Mouse (Mus musculus) hindbrain, embryonic 16.5 days (tissue): ENCODE data around the gene Speg. TPM values are rescaled to one million over a fixed set of nuclear protein-coding genes. Genes with fewer than 3 reads are reported as not detected.

Experiments
- ATAC-seq: fragments of 200-750 bp; cut with Nextera tagmentation; 2 replicates; pipeline ENCODE4 v1.8.0; 2017; ENCODE audit warnings: moderate TSS enrichment, moderate library complexity
- H3K27ac ChIP-seq: fragments of 300-500 bp; sonication (generic); 2 replicates; pipeline ENCODE4 v1.5.1; 2014; ENCODE audit warnings: low read depth, mild to moderate bottlenecking, control low read depth, low read length, moderate library complexity
- H3K27me3 ChIP-seq: fragments of 300-500 bp; sonication (generic); replicated peaks from 2 replicates; pipeline ENCODE4 v1.6.1; 2014; ENCODE audit warnings: low read length; ENCODE audit not compliant: control insufficient read depth, insufficient read depth
- H3K36me3 ChIP-seq: fragments of 300-500 bp; sonication (generic); 2 replicates; pipeline ENCODE4 v1.6.1; 2014; ENCODE audit warnings: mild to moderate bottlenecking, low read length, moderate library complexity, mixed read lengths; ENCODE audit not compliant: control insufficient read depth, insufficient read depth
- H3K4me1 ChIP-seq: fragments of 300-500 bp; sonication (generic); 2 replicates; pipeline ENCODE4 v1.6.1; 2014; ENCODE audit warnings: low read depth, low read length; ENCODE audit not compliant: control insufficient read depth, insufficient read depth
- H3K4me2 ChIP-seq: fragments of 300-500 bp; sonication (generic); 2 replicates; pipeline ENCODE4 v1.6.1; 2014; ENCODE audit warnings: mild to moderate bottlenecking, low read length, control low read depth, moderate library complexity
- H3K4me3 ChIP-seq: fragments of 300-500 bp; sonication (generic); 2 replicates; pipeline ENCODE4 v1.5.1; 2014; ENCODE audit warnings: mild to moderate bottlenecking, low read length, control low read depth, moderate library complexity
- H3K9ac ChIP-seq: fragments of 300-500 bp; sonication (generic); 2 replicates; pipeline ENCODE4 v1.6.1; 2014; ENCODE audit warnings: low read depth, mild to moderate bottlenecking, control low read depth, low read length, moderate library complexity
- H3K9me3 ChIP-seq: fragments of 300-500 bp; sonication (generic); 2 replicates; pipeline ENCODE4 v1.6.1; 2014; ENCODE audit warnings: mild to moderate bottlenecking, low read length, moderate library complexity; ENCODE audit not compliant: control insufficient read depth
- WGBS: fragments of 180-500 bp; shearing (Covaris S2); extraction: QIAGEN DNeasy Blood & Tissue Kit; methylation state at CpG from one replicate; pipeline ENCODE4 v1.1.7; 2014; 5-methylcytosine and 5-hydroxymethylcytosine counted together
- polyA plus RNA-seq: library from polyadenylated mRNA; unstranded; fragments of >200 nt; fragmentation: Nextera tagmentation; extraction: Ambion mirVana; gene quantifications from 2 replicates; pipeline ENCODE4 v1.2.1, GENCODE M21; 2015

Speg gene
- polyA plus RNA-seq, 1 experiment from 2014 or later = 20.3 TPM

DNA sequence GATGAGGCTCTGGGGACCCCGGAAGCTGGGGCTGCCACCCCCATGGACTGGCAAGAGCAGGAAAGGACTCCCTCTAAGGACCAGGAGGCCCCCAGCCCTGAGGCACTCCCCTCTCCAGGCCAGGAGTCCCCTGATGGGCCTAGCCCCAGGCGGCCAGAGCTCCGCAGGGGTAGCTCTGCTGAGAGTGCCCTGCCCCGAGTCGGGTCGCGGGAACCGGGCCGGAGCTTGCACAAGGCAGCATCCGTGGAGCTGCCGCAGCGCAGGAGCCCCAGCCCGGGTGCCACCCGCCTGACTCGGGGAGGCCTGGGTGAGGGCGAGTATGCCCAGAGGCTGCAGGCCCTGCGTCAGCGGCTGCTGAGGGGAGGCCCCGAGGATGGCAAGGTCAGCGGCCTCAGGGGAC lies 46.7 kb downstream of the Speg start:
- H3K27ac ChIP-seq = no peak overlapping the region
- H3K36me3 ChIP-seq = peaks cover 2% of the 10 kb centered on the region; the same call in 1 of the 2 replicates
- H3K27me3 ChIP-seq = peaks cover 40% of the 10 kb centered on the region
- H3K4me1 ChIP-seq = peaks cover 12% of the 10 kb centered on the region
- 8% methylated on average over 20 of the region's 20 CpGs for WGBS
- H3K9ac ChIP-seq = peak overlapping the region; percentile 15
- no peak overlapping the region for H3K4me3 ChIP-seq
- ATAC-seq = no peak
- H3K4me2 ChIP-seq = peak overlapping the region; percentile 27; the same call in 1 of the 2 replicates
- no peaks in the 10 kb centered on the region for H3K9me3 ChIP-seq

DNA sequence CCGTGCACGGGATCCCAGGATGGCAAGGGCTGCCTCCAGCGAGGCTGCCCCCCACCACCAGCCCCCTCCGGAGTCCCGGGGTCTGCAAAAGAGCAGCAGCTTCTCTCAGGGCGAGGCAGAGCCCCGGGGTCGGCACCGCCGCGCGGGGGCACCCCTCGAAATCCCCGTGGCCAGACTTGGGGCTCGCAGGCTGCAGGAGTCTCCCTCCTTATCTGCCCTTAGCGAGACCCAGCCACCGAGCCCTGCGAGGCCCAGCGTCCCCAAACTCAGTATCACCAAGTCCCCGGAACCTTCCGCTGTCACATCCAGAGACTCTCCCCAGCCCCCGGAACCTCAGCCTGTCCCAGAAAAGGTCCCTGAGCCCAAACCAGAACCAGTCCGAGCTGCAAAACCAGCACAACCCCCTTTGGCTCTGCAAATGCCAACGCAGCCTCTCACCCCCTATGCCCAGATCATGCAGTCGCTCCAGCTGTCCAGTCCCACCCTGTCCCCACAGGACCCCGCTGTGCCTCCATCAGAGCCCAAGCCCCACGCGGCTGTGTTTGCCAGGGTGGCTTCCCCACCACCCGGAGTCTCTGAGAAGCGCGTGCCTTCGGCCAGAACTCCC lies 47.2 kb downstream of the Speg start:
- Histone ChIP-seq H3K9me3 (no peaks in the 10 kb centered on the region), H3K36me3 (peaks cover 2% of the 10 kb centered on the region; the same call in 1 of the 2 replicates), H3K4me3 (peak overlapping the region; percentile 32), H3K27me3 (peaks cover 40% of the 10 kb centered on the region), H3K27ac (no peak overlapping the region), H3K9ac (peak overlapping the region; percentile 59), H3K4me2 (peak overlapping the region; percentile 54), H3K4me1 (peaks cover 12% of the 10 kb centered on the region)
- no peak for ATAC-seq
- 4% methylated on average over 29 of the region's 32 CpGs for WGBS

DNA sequence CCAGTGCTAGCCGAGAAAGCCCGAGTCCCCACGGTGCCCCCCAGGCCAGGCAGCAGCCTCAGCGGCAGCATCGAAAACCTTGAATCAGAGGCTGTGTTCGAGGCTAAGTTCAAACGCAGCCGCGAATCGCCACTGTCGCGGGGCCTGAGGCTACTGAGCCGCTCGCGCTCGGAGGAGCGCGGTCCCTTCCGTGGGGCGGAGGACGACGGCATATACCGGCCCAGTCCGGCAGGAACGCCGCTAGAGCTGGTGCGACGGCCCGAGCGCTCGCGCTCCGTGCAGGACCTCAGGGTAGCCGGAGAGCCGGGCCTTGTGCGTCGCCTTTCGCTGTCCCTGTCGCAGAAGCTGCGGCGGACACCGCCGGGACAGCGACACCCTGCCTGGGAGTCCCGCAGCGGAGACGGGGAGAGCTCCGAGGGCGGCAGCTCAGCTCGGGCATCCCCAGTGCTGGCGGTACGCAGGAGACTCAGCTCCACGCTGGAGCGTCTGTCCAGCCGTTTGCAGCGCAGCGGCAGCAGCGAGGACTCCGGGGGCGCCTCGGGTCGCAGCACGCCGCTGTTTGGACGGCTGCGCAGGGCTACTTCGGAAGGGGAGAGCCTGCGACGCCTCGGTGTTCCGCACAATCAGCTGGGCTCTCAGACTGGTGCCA lies 47.9 kb downstream of the Speg start:
- H3K4me1 ChIP-seq = peaks cover 12% of the 10 kb centered on the region
- peak; percentile 26; the same call in 1 of the 2 replicates for ATAC-seq
- no peaks in the 10 kb centered on the region for H3K9me3 ChIP-seq
- no peak overlapping the region for H3K27ac ChIP-seq
- H3K36me3 ChIP-seq = peaks cover 2% of the 10 kb centered on the region; the same call in 1 of the 2 replicates
- peak overlapping the region; percentile 59 for H3K9ac ChIP-seq
- peak overlapping the region; percentile 32 for H3K4me3 ChIP-seq
- peaks cover 40% of the 10 kb centered on the region for H3K27me3 ChIP-seq
- WGBS = 2% methylated on average over 63 of the region's 71 CpGs
- peak overlapping the region; percentile 54 for H3K4me2 ChIP-seq

DNA sequence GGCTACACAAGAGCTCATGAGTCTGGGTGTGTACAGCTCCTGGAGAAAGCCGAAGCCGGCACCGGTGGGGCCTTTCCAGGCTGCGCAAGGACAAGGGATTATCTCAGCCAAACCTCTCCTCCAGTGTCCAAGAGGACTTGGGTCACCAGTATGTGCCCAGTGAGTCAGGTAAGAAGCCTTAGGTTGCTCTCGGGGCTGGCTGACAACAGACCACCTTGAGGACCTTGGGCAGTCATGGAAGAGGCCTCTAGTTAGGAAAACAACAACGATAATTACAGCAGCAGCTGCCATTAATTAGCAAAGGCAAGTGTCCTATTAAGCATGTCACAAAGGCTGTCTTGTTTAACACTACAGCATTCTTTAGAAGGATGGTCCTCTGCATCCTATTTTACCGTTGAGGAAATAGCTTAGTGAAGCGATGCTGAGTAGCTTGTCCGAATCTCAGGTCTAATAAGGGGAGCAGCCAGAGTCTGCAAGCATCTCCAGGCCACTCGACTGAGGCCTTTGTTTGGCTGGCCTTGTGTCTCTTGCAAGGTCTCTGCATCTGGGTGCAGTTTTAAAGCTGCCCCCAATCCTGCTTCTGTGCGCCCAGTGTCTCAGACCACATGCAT lies 48.8 kb downstream of the Speg start:
- no peak for ATAC-seq
- H3K27ac ChIP-seq = no peak overlapping the region
- no peaks in the 10 kb centered on the region for H3K9me3 ChIP-seq
- peaks cover 40% of the 10 kb centered on the region for H3K27me3 ChIP-seq
- peaks cover 12% of the 10 kb centered on the region for H3K4me1 ChIP-seq
- no peak overlapping the region for H3K4me3 ChIP-seq
- H3K36me3 ChIP-seq = peaks cover 2% of the 10 kb centered on the region; the same call in 1 of the 2 replicates
- H3K4me2 ChIP-seq = no peak overlapping the region
- WGBS = 60% methylated on average over 11 of the region's 11 CpGs
- no peak overlapping the region for H3K9ac ChIP-seq

DNA sequence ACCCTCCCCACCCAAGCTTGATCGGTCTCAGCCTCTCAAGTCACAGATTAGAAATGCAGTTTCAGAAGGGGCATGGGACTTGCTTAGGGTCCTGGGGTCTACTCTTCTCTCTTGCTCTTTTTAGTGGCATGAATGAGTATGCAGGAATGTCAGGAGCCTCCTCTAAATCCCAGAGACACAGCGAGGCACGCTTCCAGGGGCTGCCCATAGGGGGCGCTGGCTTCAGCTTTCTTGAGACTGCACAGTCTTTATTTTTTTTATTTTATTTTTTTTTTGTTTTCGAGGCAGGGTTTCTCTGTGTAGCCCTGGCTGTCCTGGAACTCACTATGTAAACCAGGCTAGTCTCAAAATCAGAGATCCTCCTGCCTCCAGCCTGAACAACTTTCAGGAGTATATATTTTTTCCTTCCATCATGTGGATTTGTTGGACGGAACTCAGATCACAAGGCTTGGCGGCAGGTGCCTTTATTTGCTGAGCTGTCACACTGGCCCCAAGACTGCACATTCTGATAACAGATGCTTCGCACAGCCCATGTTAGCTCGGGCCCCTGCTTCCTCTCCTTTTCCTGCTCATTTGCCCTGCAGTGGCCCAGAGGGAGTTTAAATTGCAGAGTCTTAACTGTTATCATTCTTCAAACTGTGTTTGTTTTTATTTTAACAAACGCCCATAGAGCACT lies 50.8 kb downstream of the Speg start:
- Histone ChIP-seq H3K9me3 (no peaks in the 10 kb centered on the region), H3K9ac (no peak overlapping the region), H3K27ac (no peak overlapping the region), H3K36me3 (no peaks in the 10 kb centered on the region), H3K4me2 (no peak overlapping the region), H3K4me3 (no peak overlapping the region), H3K4me1 (peaks cover 12% of the 10 kb centered on the region), H3K27me3 (peaks cover 32% of the 10 kb centered on the region)
- ATAC-seq = no peak
- WGBS = 30% methylated on average over 10 of the region's 10 CpGs

DNA sequence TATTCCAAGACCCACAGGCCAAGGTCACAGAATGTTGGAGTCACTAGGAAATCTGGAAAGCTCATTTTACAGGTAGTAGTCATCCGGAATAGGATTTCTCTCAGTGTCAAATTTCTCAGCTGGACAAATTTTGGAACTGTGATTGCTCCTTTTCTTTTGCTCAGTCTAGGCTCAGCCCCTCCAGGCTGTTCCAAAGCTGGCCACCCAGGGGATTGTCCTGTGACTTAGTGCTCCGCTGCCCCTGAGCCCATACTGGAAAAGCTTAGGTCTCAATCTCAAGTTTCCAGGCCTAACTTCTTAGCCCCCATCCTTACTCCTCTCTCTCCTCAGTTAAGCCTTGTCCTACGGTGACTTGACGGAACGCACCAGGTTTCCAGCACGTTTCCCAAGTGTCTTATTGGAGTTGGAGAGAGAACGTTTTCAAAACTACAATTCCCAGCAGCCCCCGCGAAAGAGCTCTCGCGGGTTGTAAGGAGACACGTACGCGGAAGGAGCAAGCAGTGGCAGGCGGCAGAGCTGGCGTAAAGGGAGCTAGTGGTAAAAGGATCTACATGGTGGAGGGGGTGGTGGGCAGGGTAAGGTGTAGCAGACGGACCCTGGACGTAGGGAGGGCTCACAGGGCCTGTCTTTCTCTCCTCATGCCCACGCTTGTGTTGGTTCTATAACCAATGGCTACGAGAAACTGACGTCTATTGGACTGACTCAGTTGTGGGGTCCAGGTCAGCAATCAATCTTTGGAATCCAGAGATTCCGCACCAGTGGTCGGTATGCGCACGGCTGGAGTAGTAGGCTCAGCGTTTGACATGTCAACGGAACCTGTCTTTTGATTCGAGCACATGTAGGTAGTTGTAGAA lies 60.6 kb downstream of the Speg start, which contains the start of gene Gmppa:
TSS of gene Gmppa (plus strand) at position 456 of the 854 bp plus-strand sequence.
- Histone ChIP-seq H3K36me3 (no peaks in the 10 kb centered on the region; the same call in 1 of the 2 replicates), H3K27ac (peak within 1 kb of the TSS; percentile 77), H3K9ac (peak within 1 kb of the TSS; percentile 81), H3K27me3 (no peaks in the 10 kb centered on the region), H3K4me1 (peaks cover 9% of the 10 kb centered on the region), H3K4me2 (peak within 1 kb of the TSS; percentile 67), H3K4me3 (peak within 1 kb of the TSS; percentile 68), H3K9me3 (no peaks in the 10 kb centered on the region)
- peak; percentile 90 for ATAC-seq
- WGBS = 7% methylated on average over 28 of the region's 28 CpGs

DNA sequence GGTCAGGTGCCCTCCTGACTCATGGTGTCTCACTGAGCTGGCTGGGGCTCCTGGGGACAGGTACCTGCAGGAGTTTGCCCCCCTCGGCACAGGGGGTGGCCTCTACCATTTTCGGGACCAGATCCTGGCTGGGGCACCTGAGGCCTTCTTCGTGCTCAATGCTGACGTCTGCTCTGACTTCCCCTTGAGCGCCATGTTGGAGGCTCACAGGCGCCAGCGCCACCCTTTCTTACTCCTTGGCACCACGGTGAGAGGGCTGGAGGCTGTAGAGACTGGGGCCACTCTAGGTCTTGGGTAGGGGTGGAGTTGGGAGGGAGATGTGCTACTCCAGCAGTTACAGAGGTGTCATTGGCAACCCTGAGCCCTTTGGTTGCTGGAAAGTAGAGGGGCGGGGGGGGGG lies 63.7 kb downstream of the Speg start:
- Histone ChIP-seq H3K4me3 (no peak overlapping the region), H3K4me1 (peaks cover 25% of the 10 kb centered on the region), H3K9me3 (no peaks in the 10 kb centered on the region), H3K27me3 (no peaks in the 10 kb centered on the region), H3K36me3 (peaks cover 2% of the 10 kb centered on the region; the same call in 1 of the 2 replicates), H3K9ac (no peak overlapping the region), H3K27ac (no peak overlapping the region), H3K4me2 (no peak overlapping the region)
- 79% methylated on average over 8 of the region's 9 CpGs for WGBS
- no peak for ATAC-seq

DNA sequence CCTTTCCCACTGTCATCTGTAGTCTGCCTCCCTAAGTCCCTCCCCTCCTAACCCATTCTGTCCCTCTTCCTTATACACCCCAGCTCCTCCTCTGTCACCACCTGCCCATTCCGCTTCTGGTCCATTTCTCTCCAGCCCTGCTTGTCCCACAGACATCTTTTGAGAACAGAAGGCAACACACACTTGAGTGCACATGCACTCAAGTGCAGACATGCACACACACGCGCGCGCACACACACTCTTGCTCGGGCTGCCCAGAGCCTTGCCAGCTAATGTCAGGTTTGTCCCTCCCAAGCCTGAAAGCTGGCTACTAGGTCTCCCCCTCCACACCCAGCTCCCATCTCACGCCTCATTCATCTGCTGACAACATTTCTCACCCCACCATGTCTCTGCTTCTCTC lies 65.6 kb downstream of the Speg start:
- Histone ChIP-seq H3K4me1 (peaks cover 44% of the 10 kb centered on the region), H3K9me3 (no peaks in the 10 kb centered on the region), H3K4me3 (no peak overlapping the region), H3K27me3 (0 out of 2 replicates have a peak, but pooled peaks cover 2% of the 10 kb centered on the region), H3K36me3 (peaks cover 2% of the 10 kb centered on the region; the same call in 1 of the 2 replicates), H3K27ac (no peak overlapping the region), H3K4me2 (no peak overlapping the region), H3K9ac (no peak overlapping the region)
- 85% methylated on average over 7 of the region's 7 CpGs for WGBS
- no peak for ATAC-seq
